Mouse (Mus musculus): ENCODE data around the gene Edem3. TPM values are rescaled to one million over a fixed set of nuclear protein-coding genes. Genes with fewer than 3 reads are reported as not detected.
"Not testable (repeated sequence)": the region's sequence is repeated elsewhere in the genome, so short reads cannot be mapped to it uniquely, and the experiment has no call there.

Gene Edem3
- total RNA-seq, 4 experiments from 2014 or later, result 34.2 to 35.5 (median 35.0) TPM

DNA sequence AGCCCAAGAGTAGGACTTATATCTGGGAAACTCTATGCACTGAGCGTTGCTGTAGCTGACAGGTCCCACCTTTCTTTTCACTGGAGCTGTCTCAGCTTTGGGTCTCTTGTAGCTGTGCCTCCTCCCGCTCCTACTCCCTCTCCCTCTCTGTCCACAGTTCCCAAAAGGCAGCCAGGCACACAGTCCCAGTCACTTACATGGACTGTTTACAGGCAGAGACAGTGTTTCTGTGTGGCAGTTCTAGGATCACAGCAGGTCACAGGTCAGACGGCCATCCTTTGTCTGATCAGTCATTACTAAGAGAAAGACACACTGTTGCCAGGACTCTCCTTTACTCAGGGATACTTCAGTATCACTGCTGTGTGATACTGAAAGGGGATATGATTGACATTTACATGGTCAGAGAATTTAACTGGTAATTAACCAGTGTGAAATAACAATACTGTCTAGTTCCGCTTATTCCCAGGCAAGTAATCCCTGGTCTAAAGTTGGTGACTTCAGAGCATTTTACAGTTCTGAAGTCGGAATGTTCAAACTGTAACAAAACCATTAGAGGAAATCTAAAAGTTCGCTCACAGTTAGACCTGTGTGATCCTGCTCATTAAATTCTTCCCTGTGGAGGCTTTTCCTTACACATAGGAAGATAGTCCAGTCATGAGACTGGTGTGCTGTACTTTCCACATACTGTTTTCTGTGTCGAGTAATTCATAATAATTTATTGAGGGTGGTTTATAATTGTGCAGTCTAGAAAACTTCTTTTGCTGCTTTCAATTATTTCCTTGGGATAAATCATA, 55.7 kb downstream of the Edem3 start:
- DNase-seq (ENCODE audit: low spot score in 2 of 2), result no peak

DNA sequence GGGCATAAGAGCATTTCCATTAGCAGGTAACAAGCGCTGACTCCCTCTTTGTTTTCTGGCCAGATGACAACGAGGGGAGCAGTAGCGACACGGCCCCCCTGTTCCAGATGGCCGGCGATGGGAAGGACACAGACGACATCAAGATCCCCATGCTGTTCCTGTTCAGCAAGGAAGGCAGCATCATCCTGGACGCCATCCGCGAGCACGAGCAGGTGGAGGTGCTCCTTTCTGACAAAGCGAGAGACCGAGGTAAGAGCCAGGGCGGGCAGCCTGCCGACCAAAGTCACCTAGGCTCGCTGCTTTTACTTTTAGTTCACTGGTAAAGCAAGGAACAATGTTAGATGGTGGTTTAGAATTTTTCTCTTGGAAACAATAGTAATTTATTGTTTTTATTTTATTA, 56.3 kb downstream of the Edem3 start:
- no peak for DNase-seq (ENCODE audit: low spot score in 2 of 2)

DNA sequence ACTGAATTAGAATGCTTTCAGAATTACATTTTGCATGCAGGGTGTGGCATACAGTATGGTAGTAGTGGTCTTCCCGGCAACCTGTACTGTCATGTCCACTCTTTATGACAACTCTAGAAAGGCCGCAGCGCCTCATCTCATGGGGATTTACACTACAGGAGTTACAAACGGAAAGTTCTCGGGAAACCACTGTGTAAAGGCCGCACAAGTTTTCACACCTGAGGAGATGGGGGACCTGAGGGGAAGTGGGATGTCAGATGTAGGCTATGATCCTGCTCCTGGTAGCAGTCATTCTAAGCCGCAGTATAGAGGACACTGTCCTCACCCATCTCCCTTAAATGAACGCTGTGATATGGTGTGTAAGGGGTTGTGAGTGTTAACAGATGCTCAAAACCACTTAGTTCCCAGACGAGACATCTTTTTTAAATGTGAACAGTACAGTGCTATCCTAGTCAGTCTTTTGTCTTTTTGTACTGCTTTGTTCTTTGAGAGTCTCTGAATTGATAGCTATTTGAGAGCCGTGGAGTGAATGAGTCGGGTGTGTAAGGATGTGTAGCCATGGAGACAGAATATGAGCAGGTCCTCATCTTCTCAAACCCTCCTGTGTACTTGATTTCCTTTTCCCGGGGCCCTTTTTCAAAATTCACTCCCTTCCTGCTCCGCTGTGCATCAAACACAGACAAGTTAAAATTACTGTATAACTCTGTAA, 57.0 kb downstream of the Edem3 start:
- no peak for DNase-seq (ENCODE audit: low spot score in 2 of 2)

DNA sequence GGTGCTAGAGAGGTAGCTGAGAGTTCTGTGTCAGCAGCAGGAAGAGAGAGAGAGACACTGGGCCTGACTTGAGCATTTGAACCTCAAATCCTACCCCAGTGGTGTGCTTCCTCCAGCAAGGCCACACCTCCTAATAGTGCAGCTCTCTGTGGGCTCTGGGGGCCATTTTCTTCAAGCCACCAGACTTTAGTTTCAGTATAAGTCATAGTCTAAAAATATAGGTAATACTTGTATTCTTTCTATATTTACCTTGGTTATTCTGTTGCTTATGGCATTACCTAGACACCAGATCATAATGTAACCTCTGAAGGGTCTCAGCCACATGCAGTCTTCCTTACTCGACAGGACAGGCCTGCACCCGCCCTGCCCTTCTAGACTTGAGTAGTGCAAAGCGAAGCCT, 60.9 kb downstream of the Edem3 start:
- no peak for DNase-seq (ENCODE audit: low spot score in 2 of 2)

DNA sequence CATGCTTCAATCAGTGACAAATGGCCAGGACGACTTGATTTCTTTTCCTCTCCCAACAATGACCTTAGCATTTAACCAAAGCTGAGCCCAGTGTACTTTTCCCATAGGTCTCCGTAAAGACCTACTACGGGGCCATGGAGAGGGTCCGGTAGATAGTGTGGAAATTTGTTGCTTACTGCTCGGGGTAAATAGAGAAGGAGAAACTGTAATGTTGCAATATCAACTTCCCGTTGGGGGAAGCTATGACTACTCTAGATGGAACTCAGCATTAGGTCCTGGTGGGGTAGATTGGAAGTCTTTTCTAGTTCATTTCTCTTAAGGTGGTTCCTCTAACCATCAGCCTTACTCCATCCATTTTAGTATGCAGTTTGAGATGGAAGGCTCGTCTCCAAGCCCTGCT, 64.0 kb downstream of the Edem3 start:
- no peak for DNase-seq (ENCODE audit: low spot score in 2 of 2)

DNA sequence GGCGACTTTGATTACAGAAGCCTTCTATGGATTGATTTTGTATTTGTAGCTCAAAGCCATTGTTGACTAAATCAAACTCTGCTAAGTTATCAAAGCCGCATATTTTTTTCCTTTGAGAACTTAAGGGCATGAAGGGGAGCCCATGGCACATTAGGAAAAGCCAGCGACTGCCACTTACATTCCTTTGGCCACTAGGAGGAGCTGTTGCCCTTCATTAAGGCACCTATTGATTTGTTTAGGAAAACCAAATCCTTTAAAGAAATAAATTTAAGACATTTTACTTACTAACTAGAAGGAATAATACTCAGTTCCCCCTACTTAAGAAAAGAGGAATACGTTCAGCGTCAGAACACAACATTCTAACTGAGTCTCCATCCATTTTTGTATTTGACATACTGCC, 65.3 kb downstream of the Edem3 start:
- no peak for DNase-seq (ENCODE audit: low spot score in 2 of 2)

DNA sequence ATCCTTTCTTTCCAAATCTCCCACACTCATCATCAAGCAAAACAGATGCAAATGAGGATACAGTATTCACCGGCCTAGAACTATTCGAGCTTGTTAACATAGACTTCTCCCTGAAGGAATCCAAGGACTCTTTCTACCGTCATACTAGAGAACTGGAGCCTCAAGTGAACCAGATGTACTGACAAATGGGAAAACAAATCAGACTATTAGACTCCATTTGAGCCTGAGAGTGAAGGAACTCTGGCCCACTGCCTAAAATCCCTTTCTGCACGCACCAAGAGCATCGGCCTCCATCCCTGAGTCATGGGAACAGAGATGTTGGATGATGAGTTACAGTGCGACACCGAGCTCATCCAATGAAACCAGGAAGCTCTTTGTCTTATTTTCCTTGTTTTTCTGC, 69.9 kb downstream of the Edem3 start:
- DNase-seq (ENCODE audit: low spot score in 2 of 2), result no peak

DNA sequence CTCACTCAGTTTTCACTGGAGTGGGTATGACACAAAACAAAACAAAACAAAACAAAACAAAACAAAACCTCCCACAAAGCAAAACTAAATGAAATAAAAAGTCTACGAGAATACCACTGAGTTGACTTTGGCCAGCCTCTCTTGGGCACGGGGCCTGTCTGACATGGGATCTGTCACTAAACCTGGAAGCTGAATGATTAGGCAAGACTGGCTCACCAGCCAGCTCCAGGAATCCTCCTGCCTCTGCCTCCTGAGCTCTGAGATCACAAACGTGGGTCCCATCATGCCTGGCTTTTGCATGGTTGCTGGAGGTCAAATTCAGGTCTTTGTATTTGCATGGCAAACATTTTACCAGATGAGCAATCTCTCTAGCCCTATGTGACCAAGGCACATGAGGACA, 76.6 kb downstream of the Edem3 start:
- DNase-seq (ENCODE audit: low spot score in 2 of 2), result no peak

DNA sequence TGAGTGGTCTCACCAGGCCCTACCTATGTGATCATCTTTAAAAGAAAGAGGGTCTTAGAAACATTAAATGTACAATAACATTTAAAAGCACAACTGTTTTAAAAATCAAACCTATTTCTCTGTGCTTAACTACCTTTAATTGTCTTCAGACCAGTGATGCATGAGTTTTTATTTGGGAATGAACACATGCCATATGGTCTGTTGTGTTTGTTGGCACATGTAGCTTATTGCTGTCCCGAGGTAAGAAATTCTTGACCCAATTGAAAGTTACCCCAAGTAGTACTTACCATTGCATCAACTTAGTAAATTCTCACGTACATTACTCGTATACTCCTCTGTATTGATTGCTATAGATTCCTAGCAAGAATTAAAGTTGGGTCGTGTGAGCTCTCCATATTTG, 80.1 kb downstream of the Edem3 start:
- no peak for DNase-seq (ENCODE audit: low spot score in 2 of 2)

DNA sequence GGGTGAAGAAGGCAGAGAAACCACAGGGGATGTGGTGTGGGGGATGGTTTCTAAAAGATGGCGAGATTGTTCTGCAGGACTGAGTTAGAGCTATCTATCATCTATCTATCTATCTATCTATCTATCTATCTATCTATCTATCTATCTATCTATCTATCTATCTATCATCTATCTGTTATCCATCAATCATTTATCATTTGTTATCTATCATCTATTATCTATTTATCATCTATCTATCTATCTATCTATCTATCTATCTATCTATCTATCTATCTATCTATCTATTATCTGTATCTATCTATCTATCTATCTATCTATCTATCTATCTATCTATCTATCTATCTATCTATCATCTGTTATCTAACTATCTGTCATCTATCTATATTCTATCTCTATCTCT, 85.2 kb downstream of the Edem3 start:
- not testable (repeated sequence) for DNase-seq (ENCODE audit: low spot score in 2 of 2)

DNA sequence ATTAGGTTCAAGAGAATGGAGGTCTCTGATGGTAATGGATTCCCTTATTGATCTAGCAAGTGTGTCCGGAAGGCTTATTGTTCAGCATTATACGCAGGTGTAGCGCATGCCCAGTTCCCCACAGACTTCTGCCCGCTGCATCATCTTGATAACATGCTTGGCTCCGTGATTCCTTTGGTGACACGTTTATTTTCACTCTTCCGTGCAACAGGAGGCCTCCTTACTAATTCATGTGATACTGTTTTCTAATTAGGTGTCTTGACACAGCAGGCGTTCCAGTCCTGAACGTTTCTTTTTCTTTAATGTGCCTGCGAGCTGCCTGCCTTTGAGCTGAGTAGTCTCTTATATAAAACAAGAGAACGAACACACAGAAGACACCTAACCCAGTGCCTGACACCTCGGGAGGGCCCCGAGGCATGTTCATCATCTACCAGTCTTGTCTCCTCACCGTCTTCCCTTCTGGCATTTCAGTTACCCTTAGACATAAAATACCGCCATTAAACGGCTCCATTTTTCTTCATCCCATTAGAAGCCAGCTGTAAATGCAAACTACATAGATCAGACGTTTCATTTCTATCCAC, 90.2 kb downstream of the Edem3 start:
- no peak for DNase-seq (ENCODE audit: low spot score in 2 of 2)

DNA sequence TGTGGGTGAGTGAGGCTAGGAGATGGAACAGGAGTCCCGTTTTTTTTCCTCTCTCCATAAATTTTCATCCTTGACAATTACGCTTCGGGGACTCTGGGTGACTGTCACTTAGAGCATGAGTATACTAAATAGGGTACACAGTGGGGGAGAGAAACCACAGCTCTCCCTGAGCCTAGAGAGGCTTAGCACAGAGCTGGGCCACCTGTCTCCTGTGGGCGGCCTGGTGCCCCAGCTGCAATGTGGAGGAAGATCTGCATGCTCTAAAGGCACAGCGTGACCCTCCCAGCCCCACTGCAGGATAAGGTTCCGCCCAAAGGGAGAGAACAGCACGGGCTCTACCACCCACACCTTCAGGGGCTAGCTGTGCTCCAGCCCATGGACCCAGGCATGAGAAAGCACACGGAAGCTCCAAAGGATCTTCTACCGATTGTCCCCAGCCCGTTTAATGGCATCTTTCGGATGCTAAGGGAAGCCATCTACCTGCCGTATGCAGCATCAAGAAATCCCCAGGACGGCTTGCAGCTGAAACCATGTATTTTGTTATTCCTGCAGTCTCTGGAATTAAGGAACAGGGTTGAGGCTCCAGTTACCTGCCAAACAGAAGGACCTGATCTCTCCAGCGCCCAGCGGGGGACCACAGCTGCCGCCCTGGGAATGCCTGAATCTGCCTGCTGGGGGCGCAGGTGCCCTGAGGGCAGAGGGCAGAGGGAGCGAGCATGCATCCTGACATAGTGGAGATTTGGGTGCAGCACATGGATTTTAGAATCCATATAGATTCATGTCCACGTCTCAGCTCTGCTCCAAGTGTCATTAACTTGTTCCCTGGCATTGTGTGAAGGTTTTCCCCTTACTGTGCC, 91.0 kb downstream of the Edem3 start:
- DNase-seq (ENCODE audit: low spot score in 2 of 2), result no peak

DNA sequence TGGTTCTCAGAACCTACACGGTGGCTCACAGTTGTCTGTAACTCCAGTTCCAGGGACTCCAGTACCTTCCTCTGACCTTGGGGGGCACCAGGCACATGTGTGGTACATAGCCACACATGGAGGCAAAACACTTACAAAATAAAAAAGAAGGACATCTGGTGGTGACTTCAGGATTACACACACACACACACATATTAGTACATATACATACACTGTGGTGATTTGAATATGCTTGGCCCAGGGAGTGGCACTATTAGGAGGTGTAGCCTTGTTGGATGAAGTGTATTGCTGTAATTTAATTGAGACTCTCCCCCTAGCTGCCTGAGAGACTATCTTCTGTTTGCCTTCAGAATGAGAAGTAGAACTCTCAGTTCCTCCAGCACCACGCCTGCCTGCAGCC, 93.1 kb downstream of the Edem3 start:
- no peak for DNase-seq (ENCODE audit: low spot score in 2 of 2)

DNA sequence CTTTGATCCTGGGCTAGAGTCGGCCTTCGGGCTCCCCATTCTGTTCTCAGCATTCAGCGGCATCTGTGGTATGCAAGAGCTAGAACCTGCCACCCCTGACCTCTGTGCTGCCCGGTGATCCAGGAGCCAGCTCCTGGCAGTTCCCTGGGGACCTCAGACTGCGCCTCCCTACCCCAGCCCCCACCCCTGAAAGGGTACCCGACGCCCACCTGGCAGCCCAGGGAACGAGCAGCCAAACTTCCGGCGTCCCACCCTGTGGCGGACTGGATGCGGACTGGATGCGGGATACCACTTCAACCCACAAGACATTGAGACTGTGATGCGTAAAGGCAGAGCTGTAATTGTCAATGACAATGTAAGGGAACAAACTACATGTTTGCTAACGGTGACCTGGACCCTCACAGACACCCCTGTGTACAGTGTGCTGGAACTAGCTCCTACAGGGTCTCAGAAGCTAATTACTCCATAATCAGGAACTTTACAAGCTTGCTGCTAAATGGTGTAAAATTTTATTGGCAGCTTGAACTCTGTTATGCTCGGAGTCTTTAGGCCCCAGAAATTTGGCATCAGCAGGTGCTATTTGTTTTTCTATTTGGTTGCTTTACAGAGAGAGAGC, 94.9 kb downstream of the Edem3 start:
- no peak for DNase-seq (ENCODE audit: low spot score in 2 of 2)

DNA sequence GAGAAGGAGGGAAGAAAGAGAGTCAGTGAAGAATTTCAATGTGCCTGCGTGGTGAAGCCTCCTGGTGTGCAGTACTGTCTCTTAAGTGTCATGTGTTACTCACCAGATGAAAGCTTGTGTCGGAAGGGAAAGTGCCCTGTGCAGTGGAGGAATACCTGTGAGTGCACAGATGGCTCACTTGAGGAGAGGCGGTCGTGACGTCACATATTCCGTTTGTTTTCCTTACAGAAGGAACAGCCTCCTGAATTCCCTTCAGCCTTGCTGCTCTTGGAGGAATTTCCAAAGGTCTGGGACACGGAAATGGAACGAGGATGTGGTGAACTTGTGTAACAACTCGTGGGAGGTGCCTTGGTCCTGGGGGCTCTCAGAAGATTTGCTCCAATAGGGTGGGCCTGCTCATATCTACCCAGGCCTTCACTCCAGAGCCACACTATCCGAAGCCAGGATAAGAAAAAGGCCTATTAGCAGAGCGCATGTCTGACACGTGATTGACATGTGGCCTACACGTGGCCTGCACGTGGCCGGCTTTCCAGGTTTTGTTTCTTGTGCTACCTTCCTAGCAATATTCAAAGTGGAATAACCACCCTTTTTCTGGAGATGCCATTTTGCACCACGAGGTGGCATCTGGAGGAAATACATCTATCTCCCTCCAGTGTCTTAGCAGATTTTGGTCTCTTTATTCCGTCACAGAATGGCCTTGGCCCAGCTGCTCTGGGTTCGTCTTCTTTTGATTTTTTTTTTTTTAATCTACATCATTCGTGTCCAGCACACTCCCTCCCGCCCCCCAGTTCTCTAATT, 96.1 kb downstream of the Edem3 start:
- no peak for DNase-seq (ENCODE audit: low spot score in 2 of 2)

DNA sequence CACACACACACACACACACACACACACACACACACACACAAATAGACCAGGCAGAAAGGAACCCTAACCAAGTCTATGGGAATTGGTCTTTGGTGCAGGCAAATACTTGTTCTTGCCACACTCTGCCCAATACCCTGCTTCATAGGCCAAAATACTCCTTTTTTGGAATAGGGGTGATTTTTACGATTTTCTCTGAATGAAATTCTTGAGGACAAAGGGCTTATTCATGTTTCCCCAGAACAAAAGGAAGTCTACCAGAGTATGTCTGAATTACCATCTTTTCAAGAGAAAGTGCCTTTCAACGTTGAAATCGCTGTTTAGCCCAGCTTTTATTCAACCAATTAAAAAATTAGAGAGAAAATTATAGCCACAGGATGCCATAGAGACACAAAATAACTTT, 96.8 kb downstream of the Edem3 start:
- no peak for DNase-seq (ENCODE audit: low spot score in 2 of 2)

DNA sequence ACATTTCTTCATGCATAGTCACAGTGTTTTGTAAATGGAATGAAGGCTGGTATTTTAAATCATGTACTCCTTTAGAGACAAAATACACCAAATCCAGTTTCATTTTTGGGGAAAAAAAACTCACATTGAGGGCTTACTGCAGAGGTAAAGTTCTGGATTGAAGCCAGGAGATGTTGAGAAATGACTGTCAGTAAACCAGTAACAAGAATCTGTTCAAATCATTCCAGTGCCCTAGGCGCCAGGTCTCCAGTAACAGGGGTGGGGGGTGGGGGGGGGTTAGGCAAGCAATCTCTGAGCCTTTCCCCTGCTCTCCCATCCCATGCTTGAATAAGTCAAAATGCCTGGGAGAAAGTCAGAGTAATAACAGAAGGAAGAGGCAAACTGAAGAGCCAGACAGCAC, 100.4 kb downstream of the Edem3 start:
- no peak for DNase-seq (ENCODE audit: low spot score in 2 of 2)

DNA sequence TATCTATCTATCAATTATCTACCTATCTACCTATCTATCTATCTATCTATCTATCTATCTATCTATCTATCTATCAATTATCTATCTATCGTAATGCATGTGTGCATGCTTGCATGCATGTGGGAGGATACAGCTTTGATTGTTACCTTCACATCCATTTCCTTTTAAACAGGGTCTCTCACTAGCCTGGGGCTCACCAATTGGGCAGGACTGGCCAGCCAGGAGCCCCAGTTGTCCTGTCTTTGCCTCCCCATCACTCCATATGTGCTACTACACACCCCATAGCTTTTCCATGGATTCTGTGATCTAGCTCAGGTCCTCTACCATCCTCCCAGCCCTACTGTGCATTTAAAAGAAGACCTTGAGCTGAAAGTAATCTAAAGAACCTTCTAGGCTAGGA, 103.3 kb downstream of the Edem3 start:
- DNase-seq (ENCODE audit: low spot score in 2 of 2), result no peak

DNA sequence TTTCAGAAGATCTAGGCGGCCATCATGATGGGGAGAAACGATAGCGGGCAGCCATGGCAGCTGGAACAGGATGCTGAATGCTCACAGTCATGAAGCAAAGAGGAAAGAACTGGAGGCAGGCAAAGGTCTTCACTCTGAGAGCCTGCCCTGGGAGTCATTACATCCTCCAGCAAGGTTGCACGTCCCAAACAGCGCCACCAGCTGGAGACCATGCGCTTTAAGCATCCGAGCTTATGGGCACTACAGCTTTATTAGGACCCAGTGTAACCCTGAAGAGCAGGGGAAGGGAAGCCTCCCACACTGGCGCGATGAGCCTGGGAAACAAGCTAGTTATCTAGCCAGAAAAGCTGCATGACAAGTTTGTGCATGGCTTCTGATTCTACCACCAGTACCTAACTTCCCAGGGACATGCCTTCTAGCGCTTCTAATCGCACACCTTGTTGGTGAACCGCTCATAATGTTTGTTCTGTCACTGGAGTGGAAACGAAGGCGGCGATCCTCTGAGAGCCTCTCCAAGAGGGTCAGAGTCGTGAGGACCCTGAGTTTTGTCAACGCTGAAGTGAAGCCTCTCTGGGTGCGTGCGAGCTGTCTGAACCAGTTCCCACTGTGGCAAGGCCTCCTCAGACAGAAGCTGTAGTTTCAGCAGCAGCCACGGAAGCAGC, 106.3 kb downstream of the Edem3 start:
- no peak for DNase-seq (ENCODE audit: low spot score in 2 of 2)

DNA sequence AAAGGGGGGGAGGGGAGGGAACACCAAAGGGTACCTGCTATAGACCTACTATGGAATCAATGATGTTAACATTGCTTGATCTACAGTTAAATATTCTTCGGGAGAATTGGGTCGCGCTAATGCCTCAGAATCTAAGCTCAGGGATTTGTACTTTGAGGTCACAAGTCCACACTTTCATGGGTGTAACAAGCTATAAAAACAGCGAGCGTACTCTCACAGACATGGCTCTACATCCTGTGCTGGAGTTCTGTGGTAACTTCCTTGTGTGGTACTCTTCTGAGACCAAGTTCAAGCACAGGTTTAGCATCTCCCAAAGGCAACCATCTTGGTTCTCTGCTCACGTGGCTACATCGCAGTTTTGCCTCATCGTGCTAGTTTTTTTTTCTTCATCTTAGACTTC, 106.9 kb downstream of the Edem3 start:
- no peak for DNase-seq (ENCODE audit: low spot score in 2 of 2)
